Mouse (Mus musculus): Measurements from ENCODE around the gene Ablim1.

Gene Ablim1

GRCm38 (mm10) chr19:57298006-57298405 is 16.7 kb downstream of the Ablim1 start:
- no peak for DNase-seq

- no peak for DNase-seq
Measured at GRCm38 (mm10) chr19:57297447-57297846, 17.3 kb downstream of the Ablim1 start.

- DNase-seq: no peak
Measured at GRCm38 (mm10) chr19:57296539-57296938, 18.2 kb downstream of the Ablim1 start.

GRCm38 (mm10) chr19:57295521-57295920 is 19.2 kb downstream of the Ablim1 start:
- DNase-seq: no peak

- DNase-seq: no peak
Measured at GRCm38 (mm10) chr19:57294356-57294755, 20.4 kb downstream of the Ablim1 start.

- DNase-seq: no peak
Measured at GRCm38 (mm10) chr19:57293737-57294136, 21.0 kb downstream of the Ablim1 start.

GRCm38 (mm10) chr19:57283310-57283709 is 31.4 kb downstream of the Ablim1 start:
- DNase-seq: no peak

- no peak for DNase-seq
Measured at GRCm38 (mm10) chr19:57282642-57283041, 32.1 kb downstream of the Ablim1 start.

- DNase-seq: no peak
Measured at GRCm38 (mm10) chr19:57279666-57280065, 35.1 kb downstream of the Ablim1 start.

GRCm38 (mm10) chr19:57278263-57278662 is 36.5 kb downstream of the Ablim1 start:
- no peak for DNase-seq

- no peak for DNase-seq
Measured at GRCm38 (mm10) chr19:57277010-57277409, 37.7 kb downstream of the Ablim1 start.

- no peak for DNase-seq
Measured at GRCm38 (mm10) chr19:57275166-57275953, 39.4 kb downstream of the Ablim1 start.

- no peak for DNase-seq
Measured at GRCm38 (mm10) chr19:57274717-57275116, 40.0 kb downstream of the Ablim1 start.

- no peak for DNase-seq
Measured at GRCm38 (mm10) chr19:57274286-57274685, 40.4 kb downstream of the Ablim1 start.

GRCm38 (mm10) chr19:57272824-57273613 is 41.7 kb downstream of the Ablim1 start:
- DNase-seq: no peak

GRCm38 (mm10) chr19:57271757-57272156 is 43.0 kb downstream of the Ablim1 start:
- no peak for DNase-seq

- DNase-seq: no peak
Measured at GRCm38 (mm10) chr19:57270711-57271110, 44.0 kb downstream of the Ablim1 start.

GRCm38 (mm10) chr19:57269791-57270190 is 44.9 kb downstream of the Ablim1 start:
- no peak for DNase-seq

- no peak for DNase-seq
Measured at GRCm38 (mm10) chr19:57267531-57267930, 47.2 kb downstream of the Ablim1 start.

- DNase-seq: no peak
Measured at GRCm38 (mm10) chr19:57266374-57267085, 48.2 kb downstream of the Ablim1 start.

- DNase-seq: no peak
Measured at GRCm38 (mm10) chr19:57264296-57264947, 50.3 kb downstream of the Ablim1 start.

GRCm38 (mm10) chr19:57257801-57258200 is 56.9 kb downstream of the Ablim1 start:
- DNase-seq: no peak

- no peak for DNase-seq
Measured at GRCm38 (mm10) chr19:57256666-57257065, 58.1 kb downstream of the Ablim1 start.
